Mouse (Mus musculus) kidney, adult 2 months (tissue): ENCODE results near the gene Apcs.

Source experiments
- CTCF ChIP-seq: fragments of 200-500 bp; conservative IDR thresholded peaks from 2 replicates; pipeline ENCODE4 v1.5.1; 2011; ENCODE audit warnings: low read depth, mild to moderate bottlenecking, control low read depth, low read length, moderate library complexity, mixed read lengths; ENCODE audit not compliant: insufficient read depth, insufficient read length
- POLR2A ChIP-seq: fragments of 200-500 bp; IDR thresholded peaks from one replicate; pipeline ENCODE4 v1.6.1; 2011; ENCODE audit warnings: low read depth, low read length, control low read depth

DNA sequence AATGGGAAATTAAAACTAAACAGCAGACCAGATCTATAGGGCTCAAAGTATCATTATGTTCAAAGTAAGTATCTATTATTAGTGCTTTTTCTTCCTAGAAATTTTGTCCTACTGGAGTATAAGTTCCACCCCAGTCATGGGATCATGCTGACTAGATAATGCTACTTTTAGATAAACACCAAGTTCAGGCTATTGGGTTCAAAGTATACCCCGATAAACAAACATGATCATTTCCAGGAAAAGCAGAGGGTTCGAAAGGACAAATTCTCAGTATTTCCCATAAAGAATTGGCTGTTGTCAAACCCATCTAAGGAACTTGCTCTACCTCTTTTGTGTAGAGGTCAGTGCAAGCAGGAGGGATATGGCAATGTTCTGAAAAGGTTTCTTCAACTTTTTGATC is 37.4 kb upstream of the Apcs start:
- TF ChIP-seq POLR2A (no peak), CTCF (no peak)
